Mouse (Mus musculus): ENCODE data around the gene Pdpn.

Gene Pdpn

DNA sequence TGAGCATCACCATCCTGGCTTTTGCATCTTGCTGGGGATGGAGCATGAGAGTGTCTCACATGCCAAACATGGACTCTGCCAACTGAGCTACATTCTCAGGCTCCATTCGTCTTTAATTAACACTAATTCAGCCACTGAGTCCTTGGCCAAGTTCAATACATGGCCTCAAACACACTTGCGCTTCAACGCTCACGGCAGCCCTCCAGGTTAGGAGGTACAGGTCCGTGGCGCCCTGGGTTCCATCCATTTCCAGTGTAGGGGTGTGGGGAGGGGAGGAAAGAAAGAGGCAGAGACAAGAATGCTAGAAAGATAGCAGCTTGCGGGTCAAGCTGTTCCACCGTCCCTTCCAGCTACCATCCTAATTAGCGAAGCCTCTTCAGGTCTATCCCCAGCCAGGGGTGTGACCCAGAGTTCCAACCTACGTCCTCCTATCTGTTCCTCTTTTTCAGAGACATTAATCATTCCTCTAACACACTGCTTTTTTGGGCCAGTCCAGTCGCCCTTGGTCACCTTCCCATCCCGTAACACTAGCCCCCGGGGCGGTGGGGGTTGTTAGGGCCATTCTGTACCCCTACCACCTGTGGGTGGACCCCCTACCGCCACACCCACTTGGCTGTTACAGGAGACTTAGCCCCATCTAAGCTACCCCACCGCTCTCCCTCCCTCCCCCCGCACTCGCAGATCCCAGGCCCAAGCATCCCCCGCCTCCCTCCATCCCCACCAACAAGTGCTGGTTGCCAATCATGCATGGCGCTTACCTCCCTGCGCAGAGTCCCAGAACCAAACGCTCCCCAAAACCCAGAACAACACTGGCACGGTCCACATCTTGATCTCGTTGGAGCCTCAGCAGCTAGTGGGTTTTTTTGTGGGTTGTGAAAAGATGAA is 691 bp downstream of the Pdpn start:
- DNase-seq (ENCODE audit: low spot score): peak; percentile 22

DNA sequence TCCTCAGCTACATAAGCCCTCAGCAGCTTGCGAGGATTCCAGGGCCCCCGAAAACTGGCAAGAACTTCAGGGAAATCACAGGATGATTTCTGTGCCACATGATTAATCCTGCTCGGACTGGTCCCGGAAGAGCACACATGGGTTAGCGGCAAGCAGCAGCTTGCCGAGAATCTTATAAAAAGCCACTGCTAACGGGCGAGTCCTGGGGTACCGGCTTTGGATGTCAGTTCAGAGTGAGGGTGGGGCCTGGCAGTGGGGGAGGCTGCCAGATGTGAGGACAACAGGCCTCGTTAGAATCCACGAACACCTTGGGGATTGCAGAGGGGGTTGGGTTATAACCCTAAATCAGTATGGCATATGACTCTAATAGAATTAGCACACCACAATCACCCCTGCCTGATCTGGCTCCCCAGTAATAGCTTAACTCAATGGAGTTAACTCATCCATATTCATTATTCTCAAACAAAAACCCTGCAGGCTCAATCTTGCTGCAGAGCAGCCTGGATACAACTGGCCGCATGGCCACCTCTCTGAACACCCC is 2.3 kb downstream of the Pdpn start:
- DNase-seq (ENCODE audit: low spot score): peak; percentile 26

DNA sequence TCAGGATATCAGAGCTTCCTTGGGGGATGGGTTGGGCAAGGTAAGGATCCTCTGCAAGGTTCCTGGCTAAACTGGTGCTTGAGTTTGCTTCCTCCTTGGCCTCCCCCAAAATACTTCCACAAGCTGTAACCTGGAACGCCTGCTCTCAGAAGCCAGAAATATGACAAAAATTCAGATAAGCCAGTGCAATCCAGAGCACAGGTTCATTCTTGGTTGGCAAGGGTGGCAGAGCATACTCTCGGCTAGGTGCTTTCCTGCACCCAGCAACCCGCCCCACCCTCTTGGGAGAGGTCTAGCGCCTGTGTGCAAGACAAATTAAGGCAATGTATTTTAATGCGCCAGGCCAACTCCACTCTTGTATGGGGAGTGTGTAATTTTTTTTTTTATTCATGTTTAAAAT is 3.2 kb downstream of the Pdpn start:
- DNase-seq (ENCODE audit: low spot score): peak; percentile 35

DNA sequence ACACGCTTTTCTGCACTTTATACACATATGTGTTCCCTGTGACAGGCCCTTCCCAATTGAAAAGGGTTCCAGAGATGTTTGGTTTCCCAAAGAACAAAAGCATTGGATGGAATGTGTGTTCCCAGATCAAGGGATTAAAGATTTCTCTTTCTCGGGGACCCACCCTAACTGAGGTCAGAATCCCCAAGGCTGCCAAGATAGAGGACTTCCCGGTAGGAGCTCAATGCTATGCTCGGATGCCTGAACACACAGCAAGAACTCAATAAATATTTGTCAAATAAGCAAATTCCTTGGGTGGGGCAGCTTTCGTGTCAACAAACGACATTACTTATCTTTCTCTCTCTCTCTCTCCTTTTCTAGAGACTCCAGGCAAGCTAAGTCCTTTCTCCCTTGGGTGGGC is 5.0 kb downstream of the Pdpn start:
- DNase-seq (ENCODE audit: low spot score): peak; percentile 42

DNA sequence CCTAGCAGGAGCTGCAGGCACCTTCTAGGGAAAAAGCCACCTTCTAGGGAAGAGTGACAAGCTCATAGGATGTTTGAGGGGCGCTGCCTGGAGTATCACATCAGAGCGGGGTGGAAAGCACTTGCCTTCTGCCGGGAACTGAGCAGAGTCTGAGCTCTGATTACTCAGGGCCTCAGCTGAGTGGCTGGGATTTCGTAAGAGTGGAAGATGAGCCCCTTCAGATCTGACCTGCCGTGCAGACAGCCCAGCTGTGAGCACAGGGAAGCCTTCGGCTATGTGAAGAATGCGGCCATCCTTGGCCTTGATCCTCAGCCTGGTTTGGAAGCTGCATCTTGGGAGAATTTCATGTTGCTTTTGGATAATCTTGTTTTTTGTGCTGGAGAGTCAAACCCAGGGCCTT is 10.5 kb downstream of the Pdpn start:
- DNase-seq (ENCODE audit: low spot score): no peak

DNA sequence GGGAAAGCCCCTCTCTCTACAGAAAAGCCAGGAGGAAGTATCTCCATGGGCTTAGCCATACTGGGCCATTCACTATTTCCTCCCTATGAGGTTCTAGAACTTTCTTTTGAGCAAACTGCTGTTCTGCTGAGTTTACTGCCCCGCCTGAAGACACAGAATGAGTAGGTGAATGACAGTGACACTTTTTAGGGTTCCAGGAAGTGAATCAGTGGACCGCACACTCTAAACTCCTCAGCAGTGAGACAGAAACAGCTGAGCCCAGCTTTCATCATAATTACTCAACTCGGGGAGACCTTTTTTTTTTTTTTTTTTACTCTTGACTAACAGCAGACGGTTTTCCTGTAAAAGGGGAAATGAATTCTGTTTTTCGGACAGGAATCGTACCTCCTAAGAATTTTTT is 10.9 kb downstream of the Pdpn start:
- DNase-seq (ENCODE audit: low spot score): no peak

DNA sequence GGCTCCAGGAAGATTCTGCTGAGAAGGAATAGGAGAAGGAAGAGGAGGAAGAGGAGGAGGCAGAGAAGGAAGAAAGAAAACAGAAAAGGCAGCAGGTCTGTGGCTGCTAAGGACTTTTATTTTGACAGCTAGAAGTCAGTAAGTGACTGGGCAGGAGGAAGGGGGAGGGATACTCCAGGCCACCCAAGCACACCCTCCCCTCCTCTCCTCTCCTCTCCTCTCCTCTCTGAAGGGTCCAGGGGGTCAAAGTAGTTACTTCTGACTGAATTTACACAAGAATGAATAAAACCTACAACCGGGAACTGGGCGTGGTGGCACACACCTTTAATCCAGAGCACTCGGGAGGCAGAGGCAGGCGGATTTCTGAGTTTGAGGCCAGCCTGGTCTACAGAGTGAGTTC is 12.3 kb downstream of the Pdpn start:
- DNase-seq (ENCODE audit: low spot score): no peak

DNA sequence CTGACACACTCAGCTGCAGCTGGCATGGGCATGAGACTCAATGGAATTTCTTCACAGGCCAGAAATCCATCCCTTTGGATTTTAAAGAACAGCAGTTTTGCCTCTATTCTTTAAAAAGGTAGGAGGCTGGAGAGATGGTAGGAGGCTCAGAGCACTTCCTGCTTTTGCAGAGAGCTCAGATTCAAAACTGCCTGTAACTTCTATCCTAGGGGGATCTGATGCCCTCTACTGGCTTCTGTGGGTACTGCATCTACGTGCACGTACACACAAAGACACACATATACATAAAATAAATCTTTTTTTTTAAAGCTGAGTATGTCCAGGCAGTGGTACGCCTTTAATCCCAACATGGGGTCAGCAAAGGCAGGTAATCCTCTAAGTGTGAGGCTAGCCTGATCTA is 19.2 kb downstream of the Pdpn start:
- DNase-seq (ENCODE audit: low spot score): no peak

DNA sequence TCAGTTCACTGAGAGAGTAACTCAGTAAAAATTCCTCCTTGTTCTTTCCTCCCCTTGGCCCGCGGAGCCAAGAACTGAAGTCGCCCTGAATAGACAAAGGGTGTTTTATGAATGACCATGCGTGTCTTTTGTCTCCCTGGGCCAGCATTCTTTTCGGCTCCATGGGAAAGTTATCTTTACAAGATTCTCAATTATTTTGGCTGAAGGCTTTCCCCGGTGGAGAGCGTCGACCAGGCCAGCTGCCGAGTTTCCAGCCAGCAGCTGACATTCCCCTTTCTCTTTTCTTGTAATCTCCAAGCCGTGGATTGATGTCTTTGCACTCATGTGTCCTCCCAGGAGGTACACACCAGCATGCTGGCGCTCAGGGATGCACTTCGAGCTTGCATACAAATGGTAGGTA is 19.7 kb downstream of the Pdpn start:
- no peak for DNase-seq (ENCODE audit: low spot score)

DNA sequence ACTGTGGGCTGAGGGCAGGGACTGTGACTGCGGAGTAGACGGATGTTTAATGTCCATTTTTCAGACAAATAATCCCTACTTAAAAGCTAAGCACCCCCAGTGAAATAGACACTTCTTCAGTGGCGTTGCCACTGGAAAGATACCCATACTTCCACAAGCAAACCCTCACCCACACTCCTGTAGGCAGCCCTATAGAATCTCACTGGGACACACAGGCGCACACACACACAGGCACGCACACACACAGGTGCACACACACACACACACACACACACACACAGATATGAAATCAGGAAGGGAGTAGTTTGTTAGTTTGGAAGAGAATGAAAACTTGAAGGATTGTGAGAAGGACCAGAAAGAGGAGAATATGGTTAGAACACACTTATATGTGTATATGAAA is 20.3 kb downstream of the Pdpn start:
- no peak for DNase-seq (ENCODE audit: low spot score)

DNA sequence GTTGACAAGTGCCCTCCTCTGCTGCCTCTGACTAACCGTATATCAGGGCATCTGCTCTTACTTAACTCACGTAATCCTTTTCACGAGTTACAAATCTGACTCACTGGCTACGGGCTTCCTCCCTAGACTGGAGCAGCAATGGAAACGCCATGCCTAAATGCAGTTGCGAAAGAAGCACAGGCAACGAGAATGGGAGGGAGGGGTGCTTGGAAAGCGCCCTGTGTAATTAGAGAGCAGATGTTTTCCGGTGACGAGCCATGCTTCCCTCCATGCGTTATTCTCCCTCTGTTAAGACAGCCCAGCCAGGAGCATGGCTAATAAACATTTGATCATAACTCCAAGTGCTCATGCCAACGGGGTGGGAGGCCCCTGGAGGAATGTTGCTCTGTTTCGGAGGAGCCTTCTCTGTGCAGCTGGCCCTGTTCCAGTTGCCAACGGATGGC is 20.9 kb downstream of the Pdpn start:
- DNase-seq (ENCODE audit: low spot score): peak; percentile 42

DNA sequence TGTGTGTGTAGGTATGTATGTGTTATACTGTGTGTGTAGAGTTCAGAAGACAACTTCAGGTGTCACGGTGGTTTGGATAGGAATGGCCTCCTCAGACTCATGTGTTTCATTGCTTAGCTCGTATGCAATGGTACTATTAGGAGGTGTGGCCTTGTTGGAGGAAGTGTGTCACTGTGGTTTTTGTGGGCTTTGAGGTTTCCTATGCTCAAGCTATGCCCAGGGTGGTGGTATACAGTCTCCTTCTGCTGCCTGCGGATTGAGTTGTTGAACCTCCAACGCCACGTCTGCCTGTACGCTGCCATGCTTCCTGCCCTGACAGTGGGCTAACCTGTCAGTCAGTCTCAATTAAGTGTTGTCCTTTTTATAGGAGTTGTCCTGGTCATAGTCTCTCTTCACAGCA is 22.0 kb downstream of the Pdpn start:
- DNase-seq (ENCODE audit: low spot score): no peak

DNA sequence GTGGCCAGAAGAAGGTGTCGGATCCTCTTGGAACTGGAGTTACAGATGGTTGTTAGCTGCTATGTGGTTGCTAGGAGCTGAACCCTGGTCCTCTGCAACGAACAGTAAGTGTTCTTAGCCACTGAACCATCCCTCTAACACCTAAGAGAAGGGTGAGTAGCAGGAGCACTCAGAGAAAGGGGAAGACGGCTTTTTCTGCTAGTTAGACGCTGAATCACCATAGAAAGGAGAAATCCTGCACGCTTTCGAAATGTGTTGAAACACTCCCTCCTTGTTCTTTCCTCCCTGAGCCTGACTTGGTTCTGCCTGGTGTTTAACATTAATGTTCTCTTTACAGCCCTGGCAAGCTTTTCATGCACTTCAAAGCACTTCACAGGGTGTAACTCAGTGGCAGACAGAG is 27.8 kb downstream of the Pdpn start:
- DNase-seq (ENCODE audit: low spot score): no peak

DNA sequence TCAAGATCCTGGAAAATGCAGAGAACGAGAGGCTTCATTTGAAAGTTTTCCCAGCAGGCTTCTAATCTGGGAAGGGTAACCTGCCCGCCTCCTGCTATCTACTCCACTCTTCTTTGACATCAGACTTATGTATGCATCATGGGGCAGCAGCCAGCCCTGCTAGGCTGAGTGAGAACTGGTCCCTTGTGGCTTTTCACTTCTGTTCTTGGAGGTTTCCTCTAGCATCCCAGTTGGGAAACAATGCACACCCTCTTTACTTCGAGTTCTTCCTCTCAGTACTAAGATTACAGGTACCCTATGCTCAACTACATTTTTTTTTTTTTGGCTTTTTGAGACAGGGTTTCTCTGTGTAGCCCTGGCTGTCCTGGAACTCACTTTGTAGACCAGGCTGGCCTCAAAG is 28.5 kb downstream of the Pdpn start:
- DNase-seq (ENCODE audit: low spot score): no peak

DNA sequence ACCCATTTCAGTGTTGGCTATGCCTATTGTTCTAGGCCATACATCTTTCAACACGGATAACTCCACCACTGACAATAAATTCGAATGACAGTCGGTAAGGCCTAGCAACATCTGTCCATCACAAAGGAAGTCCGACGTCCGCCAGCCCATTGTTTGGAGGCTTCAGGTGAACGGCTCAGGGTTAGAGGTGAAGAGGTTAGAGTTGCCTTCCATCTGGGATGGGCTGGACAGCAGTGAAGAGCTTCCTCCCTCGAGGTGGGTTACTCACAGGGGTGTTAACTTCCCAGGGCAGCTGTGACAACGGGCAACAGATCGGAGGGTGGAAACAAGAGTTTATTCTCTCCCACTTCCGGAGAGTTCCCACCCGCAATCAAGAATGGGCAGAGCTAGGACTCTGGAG is 36.7 kb downstream of the Pdpn start:
- DNase-seq (ENCODE audit: low spot score): no peak

DNA sequence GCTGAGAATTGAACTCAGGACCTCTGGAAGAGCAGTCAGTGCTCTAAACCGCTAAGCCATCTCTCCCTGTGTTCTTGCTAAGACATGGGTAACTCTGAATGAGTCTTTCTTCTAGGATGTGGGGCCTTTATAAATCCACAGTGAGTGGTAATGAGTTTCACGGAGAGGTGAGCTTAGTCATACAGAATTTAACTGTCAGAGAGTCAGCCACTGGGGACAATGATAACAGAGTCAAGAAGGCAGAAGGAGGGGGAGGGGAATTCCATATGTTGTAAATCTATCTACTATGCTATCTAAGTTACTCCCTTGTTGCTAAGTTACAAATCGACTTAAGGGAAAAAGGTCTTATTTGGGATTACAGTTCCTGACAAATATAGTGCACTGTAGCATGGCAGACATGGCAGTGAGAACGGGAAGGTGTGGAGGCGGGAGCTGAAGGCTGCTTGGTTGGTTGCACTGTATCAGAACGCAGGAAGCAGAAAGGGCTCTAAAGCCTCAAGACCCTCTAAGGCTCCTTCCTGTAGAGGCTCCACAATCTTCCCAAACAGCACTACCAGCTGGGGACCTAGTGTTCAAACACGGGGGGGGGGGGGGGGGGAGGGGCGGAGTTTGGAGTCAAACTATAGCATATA is 39.5 kb downstream of the Pdpn start:
- no peak for DNase-seq (ENCODE audit: low spot score)

DNA sequence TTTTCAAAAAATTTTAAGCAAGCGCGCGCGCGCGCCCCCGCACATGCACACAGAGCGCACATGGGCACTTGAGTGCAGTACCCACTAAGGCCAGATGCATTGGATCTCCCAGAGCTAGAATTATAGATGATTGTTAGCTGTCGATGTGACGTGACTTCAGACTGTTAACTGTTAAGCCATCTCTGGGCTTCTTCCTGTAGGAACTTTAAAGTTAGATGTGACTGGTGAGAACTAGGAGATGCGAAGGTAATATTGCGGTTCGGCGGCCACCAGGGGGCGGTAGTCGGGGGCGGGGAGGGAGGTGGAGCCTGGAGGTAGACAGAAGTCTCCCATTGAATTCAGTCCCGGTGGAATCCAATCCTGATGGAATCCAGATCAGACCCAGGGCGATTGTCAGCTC is 40.8 kb downstream of the Pdpn start:
- DNase-seq (ENCODE audit: low spot score): peak; percentile 79

DNA sequence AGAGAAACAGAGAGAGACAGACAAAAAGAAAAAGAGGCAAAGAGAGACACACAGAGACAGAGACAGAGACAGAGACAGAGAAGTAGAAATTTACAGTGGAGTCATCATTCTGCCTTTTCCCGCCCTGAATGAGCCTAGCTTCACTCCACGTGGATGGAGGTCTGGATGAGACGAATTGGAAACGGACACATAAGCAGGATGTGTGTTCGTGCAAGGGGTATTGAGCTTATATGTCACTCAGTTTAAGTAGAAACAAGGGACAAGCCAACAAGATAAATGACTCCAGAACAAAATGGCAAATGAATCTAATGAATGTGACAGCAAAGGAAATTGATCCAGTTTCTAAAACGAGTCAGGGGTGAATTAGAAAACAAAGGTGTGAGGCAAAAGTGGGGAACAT is 41.4 kb downstream of the Pdpn start:
- no peak for DNase-seq (ENCODE audit: low spot score)

DNA sequence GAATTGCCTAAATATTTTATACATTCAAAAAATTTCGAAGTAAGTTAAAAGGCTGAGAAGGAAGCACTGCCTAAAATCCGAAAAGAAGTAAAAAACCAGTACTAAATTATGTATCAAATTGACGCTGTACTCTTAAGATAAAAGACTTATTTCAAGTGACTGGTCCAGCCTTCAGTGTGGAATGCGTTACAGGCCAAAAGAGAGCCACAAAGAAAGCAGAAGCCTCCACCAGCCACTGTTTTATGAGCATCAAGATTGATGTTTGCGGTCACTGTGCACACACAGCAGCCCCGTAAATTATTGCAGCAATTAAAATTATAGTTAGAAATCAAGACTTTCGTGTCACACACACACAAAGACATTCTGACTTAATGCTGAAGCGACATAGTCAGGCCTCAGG is 43.8 kb downstream of the Pdpn start:
- DNase-seq (ENCODE audit: low spot score): no peak

DNA sequence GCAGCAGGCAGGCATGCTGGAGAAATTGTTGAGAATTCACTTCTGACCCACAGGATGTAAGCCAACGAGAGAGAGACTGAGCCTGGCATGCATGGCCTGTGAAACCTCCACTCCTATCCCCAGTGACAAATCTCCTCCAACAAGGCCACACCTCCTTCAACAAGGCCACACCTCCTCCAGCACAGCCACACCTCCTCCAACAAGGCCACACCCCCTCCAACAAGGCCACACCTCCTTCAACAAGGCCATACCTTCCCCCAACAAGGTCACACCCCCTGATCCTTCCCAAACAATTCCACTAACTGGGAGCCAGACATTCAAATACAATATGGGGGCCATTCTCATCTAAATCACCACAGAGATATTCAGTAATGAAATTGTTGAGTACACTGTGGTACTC is 46.0 kb downstream of the Pdpn start:
- DNase-seq (ENCODE audit: low spot score): no peak

DNA sequence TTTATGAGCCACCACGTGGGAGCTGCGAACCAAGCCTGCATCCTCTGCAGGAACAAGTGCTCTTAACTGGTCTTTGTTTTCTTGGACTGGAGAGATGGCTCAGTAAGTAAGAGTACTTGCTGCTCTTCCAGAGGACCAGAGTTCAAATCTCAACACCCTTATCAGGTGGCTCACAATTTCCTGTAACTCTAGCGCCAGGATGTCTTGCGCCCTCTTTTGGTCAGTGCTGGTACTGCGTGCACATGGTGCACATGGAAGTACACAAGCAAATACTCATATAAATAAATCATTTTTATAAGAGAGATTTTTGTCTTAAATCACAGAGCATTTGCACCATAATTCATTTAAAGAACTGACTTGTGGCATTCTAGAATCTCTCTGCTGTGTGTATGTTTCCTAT is 51.3 kb downstream of the Pdpn start:
- no peak for DNase-seq (ENCODE audit: low spot score)

DNA sequence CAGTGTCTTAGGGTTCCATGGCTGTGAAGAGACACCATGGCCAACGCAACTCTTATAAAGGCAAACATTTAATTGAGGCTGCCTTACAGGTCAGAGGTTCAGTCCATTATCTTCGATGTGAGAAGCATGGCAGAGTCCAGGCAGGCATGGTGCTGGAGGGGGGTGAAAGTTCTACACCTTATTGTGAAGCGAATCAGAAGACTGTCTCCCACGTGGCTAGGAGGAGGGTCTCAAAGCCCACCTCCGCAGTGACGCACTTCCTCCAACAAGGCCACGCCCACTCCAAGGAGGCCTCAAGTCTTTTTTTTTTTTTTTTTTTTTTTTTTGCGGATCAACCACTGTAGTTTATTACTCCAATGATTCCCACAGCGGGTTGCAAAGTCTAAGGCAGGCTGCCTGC is 58.1 kb downstream of the Pdpn start:
- DNase-seq (ENCODE audit: low spot score): no peak

DNA sequence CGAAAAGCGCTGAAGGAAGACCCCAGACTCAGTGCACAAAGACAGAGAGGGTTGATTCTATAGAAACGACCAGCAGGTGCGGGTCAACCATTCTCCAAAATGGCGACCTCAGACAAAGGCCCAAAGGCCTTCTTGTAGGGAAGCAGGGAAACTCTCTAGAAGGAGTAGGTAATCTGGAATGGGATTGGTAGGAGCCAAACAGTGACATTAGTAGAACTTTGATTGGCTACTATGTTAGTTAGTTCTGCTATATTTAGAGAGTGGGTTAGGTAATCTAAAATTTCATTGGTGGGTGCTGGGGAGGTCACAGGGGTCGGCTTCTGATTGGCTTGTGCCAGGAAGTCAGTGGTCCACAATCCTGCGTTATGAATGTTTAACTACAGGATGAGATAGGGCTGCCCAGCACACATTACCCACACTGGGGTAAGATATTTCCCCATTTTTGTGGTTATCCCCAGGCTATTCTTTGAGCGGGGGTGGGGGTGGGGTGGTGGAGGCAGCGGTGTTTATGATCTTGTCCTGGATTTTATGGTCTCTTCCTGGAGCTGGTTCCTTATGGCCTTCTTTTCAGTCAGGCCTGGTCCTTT is 59.7 kb downstream of the Pdpn start:
- DNase-seq (ENCODE audit: low spot score): no peak
